Mouse (Mus musculus) thymus, postnatal 0 days (tissue): Measurements from ENCODE around the gene Tmem270. TPM values are rescaled to one million over a fixed set of nuclear protein-coding genes. Genes with fewer than 3 reads are reported as not detected.
A peak's percentile ranks its signal among the peaks of the same experiment; 100 is the strongest.

Experiments used
- DNase-seq: peaks from one replicate; pipeline ENCODE4 v3.0.0-alpha.2; 2015; ENCODE audit warnings: low spot score
- polyA plus RNA-seq: library from polyadenylated mRNA; unstranded; fragments of >200 nt; fragmentation: Nextera tagmentation; extraction: Ambion mirVana; gene quantifications from 2 replicates; pipeline ENCODE4 v1.2.1, GENCODE M21; 2015

Gene Tmem270
- polyA plus RNA-seq, 1 experiment from 2014 or later = not detected

DNA sequence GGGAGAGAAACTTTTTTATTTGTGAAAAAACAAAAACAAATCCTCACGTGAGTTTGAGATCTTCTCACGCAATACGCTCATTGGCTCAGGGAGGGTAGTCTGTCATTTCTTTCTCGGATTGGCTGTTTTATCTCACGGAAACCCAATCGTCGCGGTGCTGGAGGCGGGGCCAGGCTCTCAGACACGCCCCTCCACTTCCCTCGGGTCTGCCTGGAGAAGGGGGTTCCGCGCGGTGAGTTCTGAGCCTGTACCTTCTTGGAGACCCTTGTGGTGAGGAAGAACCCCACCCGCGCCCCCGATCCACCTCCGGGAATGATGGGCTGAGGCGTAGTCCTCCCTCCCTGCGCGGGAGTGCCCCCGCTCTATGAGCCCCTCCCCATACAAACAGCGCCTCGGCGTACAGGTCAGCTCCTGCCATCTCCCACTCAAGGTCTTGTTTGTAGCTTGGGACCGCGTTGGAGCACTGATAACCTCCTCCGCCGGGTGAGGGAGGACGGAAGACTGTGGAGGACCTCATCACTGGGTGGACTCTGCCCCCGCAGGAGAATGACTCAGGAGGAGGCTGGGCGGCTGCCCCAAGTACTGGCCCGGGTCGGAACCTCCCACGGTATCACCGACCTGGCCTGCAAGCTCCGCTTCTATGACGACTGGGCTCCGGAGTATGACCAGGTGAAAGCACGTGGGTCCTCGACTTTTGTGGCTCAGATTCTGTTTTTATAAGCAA lies 25.8 kb upstream of the Tmem270 start, which contains the start of gene Mettl27:
Gene Mettl27, plus strand, starts transcription at position 190 of the 724 bp plus-strand sequence.
- peak; percentile 93 for DNase-seq

- DNase-seq = no peak
These were observed 23.5 kb upstream of the Tmem270 start for GRCm38 (mm10) chr5:134929988-134930387.

DNA sequence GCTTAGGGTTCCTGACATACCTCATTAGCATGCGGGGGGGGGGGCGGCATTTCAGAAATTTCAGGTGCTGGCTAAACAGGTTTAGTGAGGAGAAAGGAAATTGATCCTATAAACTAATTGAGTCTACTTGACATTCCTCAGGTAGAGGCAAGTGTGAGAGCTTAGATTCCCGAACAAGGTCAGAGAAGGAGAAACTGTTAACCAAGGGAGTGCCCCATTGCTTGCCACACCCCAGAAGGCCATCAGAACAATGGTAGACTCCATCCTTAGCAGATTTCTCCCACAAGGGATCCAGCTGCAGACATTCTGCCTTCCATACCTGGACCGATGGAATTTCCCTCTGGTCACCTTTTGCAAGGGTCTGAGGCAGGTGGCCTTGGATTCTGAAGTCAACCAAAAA lies 20.2 kb upstream of the Tmem270 start:
- DNase-seq = no peak

DNA sequence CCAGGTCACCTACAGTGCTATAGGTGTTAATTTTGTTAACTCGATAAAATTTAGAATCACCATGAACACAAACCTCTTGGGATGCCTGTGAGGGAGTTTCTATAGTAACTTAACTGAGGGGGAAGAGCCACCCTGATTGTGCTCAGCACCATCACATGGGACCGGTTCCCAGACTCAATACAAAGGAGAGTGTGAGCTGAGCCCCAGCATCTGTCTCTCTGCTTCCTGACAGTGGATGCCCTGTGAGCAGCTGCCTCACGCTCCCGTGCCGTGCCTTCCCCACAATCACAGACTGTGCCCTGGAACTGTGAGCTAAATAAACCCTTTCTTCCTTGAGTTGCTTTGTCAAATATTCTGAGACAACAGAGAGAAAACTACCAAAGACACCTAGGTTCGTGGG lies 16.6 kb upstream of the Tmem270 start:
- DNase-seq = no peak

DNA sequence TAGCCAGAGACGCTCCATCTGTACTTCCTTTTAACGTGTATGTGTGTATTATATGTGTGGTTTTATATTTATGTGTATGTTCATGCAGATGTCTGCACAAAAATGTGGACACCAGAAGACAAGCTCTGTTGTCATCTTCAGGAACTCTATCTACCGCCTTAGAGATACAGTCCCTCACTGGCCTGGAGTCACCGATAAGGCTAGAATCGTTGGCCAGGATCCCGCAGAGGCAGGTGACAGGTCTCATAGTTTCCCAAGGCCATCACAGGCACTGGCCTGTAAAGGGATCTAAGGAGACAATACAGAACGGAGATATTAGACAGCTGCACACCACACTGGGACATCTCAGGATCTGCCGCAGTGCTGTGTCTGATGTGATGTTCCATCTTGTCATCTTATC lies 14.6 kb upstream of the Tmem270 start:
- no peak for DNase-seq

- no peak for DNase-seq
These were observed 13.7 kb upstream of the Tmem270 start for GRCm38 (mm10) chr5:134920106-134920687.

GRCm38 (mm10) chr5:134919097-134919496 lies 12.6 kb upstream of the Tmem270 start:
- DNase-seq = no peak

DNA sequence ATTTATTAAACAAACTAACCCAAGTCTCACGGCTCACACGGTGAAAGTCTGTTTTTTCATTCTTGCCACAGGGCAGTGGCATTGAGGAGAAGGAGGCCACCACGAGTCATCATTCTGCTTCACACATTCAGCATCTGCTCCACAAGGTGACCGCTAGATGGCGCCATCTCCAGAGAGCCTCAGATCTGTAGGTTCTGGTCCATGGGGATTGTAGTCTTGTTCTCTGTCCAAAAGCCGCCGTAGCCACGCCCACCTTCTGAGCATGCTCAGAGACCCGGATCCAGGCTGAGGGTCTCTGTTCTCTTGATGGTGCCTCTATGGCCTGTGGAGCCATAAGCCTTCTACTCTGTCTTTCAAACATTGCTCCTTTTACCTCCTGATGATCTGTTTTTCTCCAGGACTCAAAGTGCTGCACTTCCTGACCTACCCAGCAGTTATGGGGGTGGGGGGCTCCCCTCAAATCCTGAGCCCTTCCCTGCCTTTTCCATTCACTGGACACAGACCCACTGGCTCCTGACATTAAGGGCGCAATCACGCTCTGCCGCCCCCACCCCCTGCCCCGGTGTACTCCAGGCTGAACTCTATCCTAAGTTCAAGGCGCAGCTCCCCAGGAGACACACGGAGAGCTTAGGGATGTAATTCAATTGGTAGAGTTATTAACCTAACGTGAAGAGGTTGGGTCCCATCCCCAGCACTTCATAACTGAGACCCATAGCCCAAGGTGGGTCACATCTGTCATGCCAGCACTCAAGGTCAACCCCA lies 11.7 kb upstream of the Tmem270 start:
- DNase-seq = peak; percentile 76

DNA sequence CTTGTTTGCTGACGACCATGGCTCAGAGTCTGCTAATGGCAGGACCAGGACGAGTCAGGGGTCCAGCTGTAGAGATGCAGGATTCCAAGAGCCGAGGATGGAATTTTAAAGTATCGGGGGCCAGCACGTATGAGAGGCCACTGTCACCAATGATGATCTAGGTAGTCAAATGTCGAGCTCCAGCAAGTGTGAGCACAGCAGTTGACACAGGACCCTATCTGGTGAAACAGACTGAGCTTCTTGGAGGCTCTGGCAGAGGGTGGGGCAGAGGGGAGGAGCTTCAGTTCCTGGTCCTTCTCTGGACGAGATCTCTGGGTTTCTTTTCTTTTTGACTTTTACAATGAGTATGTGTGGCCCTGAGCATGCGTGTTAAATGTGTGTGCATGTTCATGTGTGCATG lies 8.8 kb upstream of the Tmem270 start, which contains the start of gene Cldn13:
Gene Cldn13, minus strand, starts transcription at position 216 of the 400 bp plus-strand sequence.
- no peak for DNase-seq

DNA sequence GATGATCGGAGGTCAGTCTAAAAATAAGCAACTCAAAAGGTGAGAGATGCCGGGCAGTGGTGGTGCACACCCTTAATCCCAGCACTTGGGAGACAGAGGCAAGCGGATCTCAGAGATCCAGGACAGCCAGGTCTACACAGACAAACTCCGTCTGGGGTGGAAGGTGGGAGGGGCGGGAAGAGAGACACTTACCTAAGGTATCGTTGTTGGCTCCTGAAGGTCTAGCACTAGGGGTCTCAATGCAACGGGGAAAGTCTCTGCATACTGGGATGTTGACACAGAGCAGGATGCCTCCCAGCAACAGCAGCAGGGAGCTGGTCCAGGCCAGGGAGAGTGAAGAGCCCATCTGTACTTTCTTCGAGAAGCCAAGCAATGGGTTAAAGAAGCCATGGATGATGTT lies 8.0 kb upstream of the Tmem270 start:
- DNase-seq = no peak

DNA sequence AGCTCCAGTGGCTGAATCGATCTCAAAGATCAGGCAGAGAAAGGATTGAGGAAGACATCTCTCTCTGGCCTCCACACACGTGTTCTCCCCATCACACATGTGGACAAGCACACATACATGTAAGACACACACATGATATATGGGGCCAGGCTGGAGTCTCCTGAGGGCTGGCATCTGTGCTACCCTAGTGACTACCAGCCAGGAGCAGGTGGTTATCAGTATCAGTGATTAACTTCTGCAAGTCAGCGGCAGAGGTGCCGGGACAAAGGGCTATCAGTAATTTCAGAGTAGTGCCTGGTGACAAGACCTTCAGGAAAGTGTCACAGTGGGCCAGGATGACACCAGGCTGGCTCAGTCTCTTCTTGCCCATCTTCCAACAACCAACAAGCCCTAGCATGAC lies 7.2 kb upstream of the Tmem270 start:
- no peak for DNase-seq

GRCm38 (mm10) chr5:134913352-134913751 lies 6.8 kb upstream of the Tmem270 start:
- DNase-seq = no peak

GRCm38 (mm10) chr5:134911901-134912300 lies 5.4 kb upstream of the Tmem270 start:
- DNase-seq = no peak

GRCm38 (mm10) chr5:134907135-134907534 lies 602 bp upstream of the Tmem270 start:
- DNase-seq = peak; percentile 90

DNA sequence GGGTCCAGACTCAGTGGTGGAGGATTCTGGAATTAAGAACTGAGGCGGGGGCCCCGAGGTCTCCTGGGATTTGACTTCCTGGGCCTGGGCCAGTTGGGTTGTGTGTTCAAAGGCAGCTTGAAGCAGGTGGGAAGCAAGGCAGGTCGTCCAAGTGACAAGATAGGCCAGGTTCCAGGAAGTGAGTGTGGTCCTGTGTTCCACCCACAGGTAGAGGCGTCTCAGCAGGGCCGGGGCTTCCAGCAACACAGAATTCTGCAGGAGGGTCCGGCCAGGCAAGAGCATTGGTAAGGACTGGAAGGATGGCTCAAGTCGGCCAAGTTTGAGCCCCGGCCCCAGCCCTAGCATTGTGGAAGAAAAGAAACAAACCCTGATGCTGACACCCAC lies 4.9 kb downstream of the Tmem270 start:
- DNase-seq = no peak

DNA sequence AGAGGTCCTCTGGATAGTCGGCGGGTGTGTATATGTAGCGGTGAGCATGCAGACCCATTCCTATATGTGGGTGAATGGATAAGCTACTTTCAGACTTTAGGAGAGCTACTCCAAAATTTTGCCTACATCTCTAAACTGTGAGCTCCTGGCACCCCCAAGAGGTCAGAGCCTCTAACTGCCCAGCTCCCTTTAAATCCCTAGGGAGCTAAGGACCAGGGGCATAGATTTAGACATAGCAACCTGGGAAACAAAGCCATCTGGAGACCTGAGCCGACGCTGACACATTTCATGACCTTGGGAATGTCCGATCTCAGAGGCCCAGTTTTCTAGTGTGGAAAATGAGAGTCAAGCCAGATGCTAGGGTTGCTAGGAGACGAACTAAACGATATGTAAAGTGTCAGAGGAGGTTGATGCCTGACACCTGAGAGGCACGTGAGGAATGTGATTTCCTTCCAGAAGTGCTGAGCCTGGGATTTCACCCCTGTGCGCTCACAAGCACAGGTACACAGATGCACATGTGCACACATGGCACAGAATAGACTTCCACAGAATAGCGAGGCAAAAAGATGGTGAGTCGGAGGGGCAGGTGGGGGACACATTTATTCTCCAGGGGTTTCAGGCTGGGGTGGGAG lies 5.4 kb downstream of the Tmem270 start:
- DNase-seq = no peak

- DNase-seq = no peak
These were observed 8.9 kb downstream of the Tmem270 start for GRCm38 (mm10) chr5:134897596-134897995.

DNA sequence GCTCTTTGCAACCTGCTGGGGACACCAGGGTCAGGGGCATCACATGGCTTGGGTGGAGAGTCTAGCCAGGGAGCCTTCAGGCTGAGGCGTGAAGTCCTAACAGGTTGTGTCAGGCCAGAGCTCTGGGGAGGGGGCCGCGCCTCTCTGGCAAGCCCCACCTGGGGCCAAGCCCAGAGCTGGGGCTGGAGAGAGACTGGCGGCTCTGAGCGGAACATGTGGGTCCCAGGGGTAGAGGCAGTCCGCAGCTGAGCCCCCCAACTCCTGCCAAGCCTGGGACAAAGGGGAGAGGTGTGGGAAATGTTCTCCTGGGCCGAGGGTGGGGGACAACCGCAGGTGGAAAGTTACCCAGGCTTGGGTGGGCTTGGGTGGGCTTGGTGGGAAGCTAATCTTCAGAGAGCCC lies 9.6 kb downstream of the Tmem270 start:
- DNase-seq = no peak

DNA sequence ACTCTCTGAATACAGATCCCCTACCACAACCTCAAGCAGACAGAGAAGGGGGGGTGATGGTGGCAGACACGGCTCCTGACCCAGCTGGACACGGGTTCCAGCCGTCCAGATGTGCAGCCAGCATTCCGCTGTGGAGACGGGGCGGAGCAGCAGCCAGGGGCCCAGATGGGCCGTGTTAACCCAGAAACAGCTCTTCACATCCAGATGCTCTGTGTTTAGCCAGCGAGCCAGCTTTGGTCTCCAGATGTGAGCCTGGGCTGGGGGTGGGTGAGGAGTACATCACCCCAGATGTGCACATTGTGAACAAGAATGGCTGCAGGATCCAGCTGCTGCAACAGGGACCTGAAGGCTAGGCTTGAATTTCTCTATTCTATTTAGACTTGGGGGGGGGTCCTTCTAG lies 11.2 kb downstream of the Tmem270 start:
- DNase-seq = no peak

GRCm38 (mm10) chr5:134892717-134893116 lies 13.8 kb downstream of the Tmem270 start:
- DNase-seq = no peak

- no peak for DNase-seq
These were observed 15.0 kb downstream of the Tmem270 start for GRCm38 (mm10) chr5:134891552-134891951.

DNA sequence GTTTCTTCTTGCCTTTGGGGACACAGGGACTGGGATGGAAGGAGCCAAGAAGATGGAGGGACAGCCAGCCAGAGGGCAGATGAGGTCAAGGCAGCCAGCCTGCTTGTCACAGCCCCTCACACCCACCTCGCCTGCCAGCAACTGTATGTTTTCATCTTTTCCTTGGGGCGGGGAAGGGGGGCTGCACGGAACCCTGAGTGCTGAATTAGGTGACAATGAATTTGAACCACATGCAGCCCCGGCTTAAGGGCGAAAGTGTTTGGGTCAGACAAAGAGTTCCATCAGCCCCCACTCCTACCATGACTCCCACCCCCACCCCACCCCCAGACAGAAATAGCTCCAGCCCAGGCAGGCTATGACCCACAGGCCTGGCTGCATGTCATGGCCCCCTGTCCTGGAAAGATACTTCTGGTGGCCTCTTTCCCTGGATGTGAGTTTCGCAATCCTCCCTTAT lies 15.9 kb downstream of the Tmem270 start:
- DNase-seq = no peak
